Mouse (Mus musculus) forebrain, embryonic 15.5 days (tissue): Measurements from ENCODE around the gene Omt2b. TPM values are rescaled to one million over a fixed set of nuclear protein-coding genes. Genes with fewer than 3 reads are reported as not detected.
A peak's percentile ranks its signal among the peaks of the same experiment; 100 is the strongest.
"Not testable (repeated sequence)": the region's sequence is repeated elsewhere in the genome, so short reads cannot be mapped to it uniquely, and the experiment has no call there.

Experiments used
- ATAC-seq: fragments of 200-750 bp; cut with Nextera tagmentation; replicated peaks from 2 replicates; pipeline ENCODE4 v1.8.0; 2017; ENCODE audit warnings: mild to moderate bottlenecking, moderate TSS enrichment, moderate library complexity
- H3K27ac ChIP-seq: fragments of 300-500 bp; sonication (generic); replicated peaks from 2 replicates; pipeline ENCODE4 v1.5.1; 2015; ENCODE audit warnings: mild to moderate bottlenecking, inconsistent platforms
- H3K27me3 ChIP-seq: fragments of 300-500 bp; sonication (generic); 2 replicates; pipeline ENCODE4 v1.6.1; 2015; ENCODE audit warnings: inconsistent platforms
- H3K36me3 ChIP-seq: fragments of 300-500 bp; sonication (generic); 2 replicates; pipeline ENCODE4 v1.6.1; 2015; ENCODE audit warnings: mild to moderate bottlenecking, inconsistent platforms
- H3K4me1 ChIP-seq: fragments of 300-500 bp; sonication (generic); 2 replicates; pipeline ENCODE4 v1.6.1; 2015; ENCODE audit warnings: inconsistent platforms
- H3K4me2 ChIP-seq: fragments of 300-500 bp; sonication (generic); replicated peaks from 2 replicates; pipeline ENCODE4 v1.6.1; 2015; ENCODE audit warnings: mild to moderate bottlenecking, inconsistent platforms
- H3K4me3 ChIP-seq: fragments of 300-500 bp; sonication (generic); 2 replicates; pipeline ENCODE4 v1.5.1; 2015; ENCODE audit warnings: mild to moderate bottlenecking, inconsistent platforms
- H3K9ac ChIP-seq: fragments of 300-500 bp; sonication (generic); replicated peaks from 2 replicates; pipeline ENCODE4 v1.6.1; 2015; ENCODE audit warnings: mild to moderate bottlenecking, inconsistent platforms
- H3K9me3 ChIP-seq: fragments of 300-500 bp; sonication (generic); 2 replicates; pipeline ENCODE4 v1.6.1; 2016; ENCODE audit warnings: inconsistent platforms
- WGBS: fragments of 180-500 bp; shearing (Covaris S2); methylation state at CpG from one replicate; pipeline ENCODE4 v1.1.7; 2015; ENCODE audit warnings: mixed read lengths; 5-methylcytosine and 5-hydroxymethylcytosine counted together
- polyA plus RNA-seq: library from polyadenylated mRNA; unstranded; fragments of >200 nt; fragmentation: Nextera tagmentation; extraction: Ambion mirVana; gene quantifications from 2 replicates; pipeline ENCODE4 v1.2.1, GENCODE M21; 2015

Omt2b gene
- polyA plus RNA-seq, 1 experiment from 2014 or later = not detected

- H3K36me3 ChIP-seq, H3K27ac ChIP-seq, H3K4me2 ChIP-seq, H3K4me3 ChIP-seq, H3K27me3 ChIP-seq, H3K9ac ChIP-seq, ATAC-seq, H3K4me1 ChIP-seq, H3K9me3 ChIP-seq: not testable (repeated sequence)
These were observed 9.7 kb downstream of the Omt2b start for GRCm38 (mm10) chr9:78337050-78337449.

GRCm38 (mm10) chr9:78340324-78340723, 12.9 kb downstream of the Omt2b start:
- H3K4me1 ChIP-seq, H3K9ac ChIP-seq, H3K9me3 ChIP-seq, H3K4me3 ChIP-seq, H3K27ac ChIP-seq, H3K36me3 ChIP-seq, H3K27me3 ChIP-seq, H3K4me2 ChIP-seq: not testable (repeated sequence)
- ATAC-seq = 0 out of 2 replicates have a peak, but pooled peaks have one; percentile 29
- WGBS = 11% methylated on average over 8 of the region's 8 CpGs

GRCm38 (mm10) chr9:78342494-78342893, 15.1 kb downstream of the Omt2b start:
- H3K9me3 ChIP-seq, H3K27me3 ChIP-seq, H3K27ac ChIP-seq, H3K36me3 ChIP-seq, ATAC-seq, H3K4me2 ChIP-seq, H3K4me1 ChIP-seq, H3K4me3 ChIP-seq, H3K9ac ChIP-seq: not testable (repeated sequence)
- 90% methylated on average over 4 of the region's 4 CpGs for WGBS

- H3K4me3 ChIP-seq, H3K4me2 ChIP-seq, H3K4me1 ChIP-seq, ATAC-seq, H3K9ac ChIP-seq, H3K27me3 ChIP-seq, H3K36me3 ChIP-seq, H3K27ac ChIP-seq, H3K9me3 ChIP-seq: not testable (repeated sequence)
- 86% methylated on average over 9 of the region's 9 CpGs for WGBS
These were observed 15.7 kb downstream of the Omt2b start for GRCm38 (mm10) chr9:78343055-78343454.

- not testable (repeated sequence) for ATAC-seq, H3K9me3 ChIP-seq, H3K27ac ChIP-seq, H3K9ac ChIP-seq, H3K4me2 ChIP-seq, H3K36me3 ChIP-seq, H3K4me3 ChIP-seq, H3K4me1 ChIP-seq, H3K27me3 ChIP-seq
- 65% methylated on average over 4 of the region's 4 CpGs for WGBS
These were observed 17.8 kb downstream of the Omt2b start for GRCm38 (mm10) chr9:78345235-78345634.

GRCm38 (mm10) chr9:78347004-78347403, 19.6 kb downstream of the Omt2b start:
- 61% methylated on average over 3 of the region's 3 CpGs for WGBS
- H3K9ac ChIP-seq = no peak overlapping the region
- no peak for ATAC-seq
- H3K27ac ChIP-seq = no peak overlapping the region
- H3K4me3 ChIP-seq = no peak overlapping the region
- no peaks in the 10 kb centered on the region for H3K27me3 ChIP-seq
- H3K36me3 ChIP-seq = no peaks in the 10 kb centered on the region
- H3K4me1 ChIP-seq = no peaks in the 10 kb centered on the region
- no peaks in the 10 kb centered on the region for H3K9me3 ChIP-seq
- no peak overlapping the region for H3K4me2 ChIP-seq

GRCm38 (mm10) chr9:78348206-78349004, 21.0 kb downstream of the Omt2b start:
- not testable (repeated sequence) for H3K4me2 ChIP-seq, ATAC-seq, H3K4me3 ChIP-seq, H3K27me3 ChIP-seq, H3K27ac ChIP-seq, H3K9ac ChIP-seq, H3K4me1 ChIP-seq, H3K36me3 ChIP-seq, H3K9me3 ChIP-seq
- 75% methylated on average over 6 of the region's 6 CpGs for WGBS

- H3K9ac ChIP-seq, H3K4me1 ChIP-seq, H3K9me3 ChIP-seq, H3K4me2 ChIP-seq, ATAC-seq, H3K27me3 ChIP-seq, H3K4me3 ChIP-seq, H3K36me3 ChIP-seq, H3K27ac ChIP-seq: not testable (repeated sequence)
- 78% methylated on average over 3 of the region's 3 CpGs for WGBS
These were observed 21.8 kb downstream of the Omt2b start for GRCm38 (mm10) chr9:78349141-78349540.

- H3K27ac ChIP-seq, H3K4me3 ChIP-seq, H3K36me3 ChIP-seq, H3K4me2 ChIP-seq, H3K9ac ChIP-seq, H3K9me3 ChIP-seq, ATAC-seq, H3K4me1 ChIP-seq, H3K27me3 ChIP-seq: not testable (repeated sequence)
These were observed 22.6 kb downstream of the Omt2b start for GRCm38 (mm10) chr9:78350007-78350406.

GRCm38 (mm10) chr9:78351504-78352220, 24.3 kb downstream of the Omt2b start:
- no peak overlapping the region for H3K9ac ChIP-seq
- H3K4me2 ChIP-seq = no peak overlapping the region
- H3K4me1 ChIP-seq = no peaks in the 10 kb centered on the region
- 82% methylated on average over 6 of the region's 6 CpGs for WGBS
- no peak overlapping the region for H3K27ac ChIP-seq
- H3K36me3 ChIP-seq = no peaks in the 10 kb centered on the region
- no peaks in the 10 kb centered on the region for H3K9me3 ChIP-seq
- no peak overlapping the region for H3K4me3 ChIP-seq
- no peak for ATAC-seq
- H3K27me3 ChIP-seq = no peaks in the 10 kb centered on the region

GRCm38 (mm10) chr9:78354665-78355578, 27.5 kb downstream of the Omt2b start:
- no peak overlapping the region for H3K27ac ChIP-seq
- H3K4me2 ChIP-seq = no peak overlapping the region
- H3K4me1 ChIP-seq = no peaks in the 10 kb centered on the region
- H3K9me3 ChIP-seq = no peaks in the 10 kb centered on the region
- no peaks in the 10 kb centered on the region for H3K36me3 ChIP-seq
- no peak for ATAC-seq
- H3K9ac ChIP-seq = no peak overlapping the region
- H3K27me3 ChIP-seq = no peaks in the 10 kb centered on the region
- H3K4me3 ChIP-seq = no peak overlapping the region
- WGBS = 84% methylated on average over 11 of the region's 11 CpGs

GRCm38 (mm10) chr9:78355611-78356010, 28.2 kb downstream of the Omt2b start, which contains the start of gene Gsta2:
Gene Gsta2, minus strand, starts transcription at chr9:78355788.
- Histone ChIP-seq H3K27ac (no peak within 1 kb of the TSS), H3K9me3 (no peaks in the 10 kb centered on the region), H3K36me3 (no peaks in the 10 kb centered on the region), H3K27me3 (no peaks in the 10 kb centered on the region), H3K4me1 (no peaks in the 10 kb centered on the region), H3K4me3 (no peak within 1 kb of the TSS), H3K9ac (no peak within 1 kb of the TSS), H3K4me2 (no peak within 1 kb of the TSS)
- 91% methylated on average over 8 of the region's 8 CpGs for WGBS
- ATAC-seq = no peak
